Mouse (Mus musculus) hindbrain, embryonic 15.5 days (tissue): ENCODE data around the gene Ovol3. TPM values are rescaled to one million over a fixed set of nuclear protein-coding genes. Genes with fewer than 3 reads are reported as not detected.
A peak's percentile ranks its signal among the peaks of the same experiment; 100 is the strongest.
"Not testable (repeated sequence)": the region's sequence is repeated elsewhere in the genome, so short reads cannot be mapped to it uniquely, and the experiment has no call there.

Experiments
- ATAC-seq: fragments of 200-750 bp; cut with Nextera tagmentation; 2 replicates; pipeline ENCODE4 v1.8.0; 2017; ENCODE audit warnings: low read depth, moderate number of reproducible peaks, moderate TSS enrichment; ENCODE audit not compliant: low FRiP score
- H3K27ac ChIP-seq: fragments of 300-500 bp; sonication (generic); replicated peaks from 2 replicates; pipeline ENCODE4 v1.5.1; 2015; ENCODE audit warnings: mild to moderate bottlenecking, inconsistent platforms
- H3K27me3 ChIP-seq: fragments of 300-500 bp; sonication (generic); 2 replicates; pipeline ENCODE4 v1.6.1; 2015; ENCODE audit warnings: control low read depth, inconsistent platforms
- H3K36me3 ChIP-seq: fragments of 300-500 bp; sonication (generic); 2 replicates; pipeline ENCODE4 v1.6.1; 2015; ENCODE audit warnings: control low read depth, inconsistent platforms
- H3K4me1 ChIP-seq: fragments of 300-500 bp; sonication (generic); replicated peaks from 2 replicates; pipeline ENCODE4 v1.6.1; 2015; ENCODE audit warnings: control low read depth, inconsistent platforms
- H3K4me2 ChIP-seq: fragments of 300-500 bp; sonication (generic); 2 replicates; pipeline ENCODE4 v1.6.1; 2015; ENCODE audit warnings: moderate library complexity, mild to moderate bottlenecking, inconsistent platforms
- H3K4me3 ChIP-seq: fragments of 300-500 bp; sonication (generic); 2 replicates; pipeline ENCODE4 v1.5.1; 2015; ENCODE audit warnings: mild to moderate bottlenecking, inconsistent platforms
- H3K9ac ChIP-seq: fragments of 300-500 bp; sonication (generic); 2 replicates; pipeline ENCODE4 v1.6.1; 2015; ENCODE audit warnings: inconsistent platforms
- H3K9me3 ChIP-seq: fragments of 300-500 bp; sonication (generic); 2 replicates; pipeline ENCODE4 v1.6.1; 2016; ENCODE audit warnings: control low read depth, inconsistent platforms
- WGBS: fragments of 180-500 bp; shearing (Covaris S2); methylation state at CpG from one replicate; pipeline ENCODE4 v1.1.7; 2015; 5-methylcytosine and 5-hydroxymethylcytosine counted together
- polyA plus RNA-seq: library from polyadenylated mRNA; unstranded; fragments of >200 nt; fragmentation: Nextera tagmentation; extraction: Ambion mirVana; gene quantifications from 2 replicates; pipeline ENCODE4 v1.2.1, GENCODE M21; 2015

Gene Ovol3
- polyA plus RNA-seq, 1 experiment from 2014 or later: not detected

DNA sequence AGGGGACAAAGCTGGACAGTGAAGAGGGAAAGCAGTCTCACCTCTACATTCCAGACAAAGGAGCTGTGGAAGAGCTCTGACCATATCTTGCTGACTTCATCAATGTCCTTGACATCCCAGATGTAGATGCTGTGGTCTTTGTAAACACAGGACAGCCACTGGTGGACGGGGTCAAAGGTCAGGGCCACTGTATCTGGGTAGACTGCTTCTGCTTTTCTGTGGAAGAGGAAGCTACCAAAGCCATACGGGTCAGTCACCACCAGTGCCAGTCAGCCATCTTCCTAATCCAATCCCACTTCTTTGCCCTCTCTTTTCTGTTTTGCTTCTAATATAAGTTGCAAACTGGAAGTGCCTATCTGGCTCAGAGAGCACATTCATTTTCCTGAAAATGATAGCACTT is 29.5 kb upstream of the Ovol3 start:
- no peaks in the 10 kb centered on the region for H3K27me3 ChIP-seq
- H3K4me2 ChIP-seq: no peak overlapping the region
- WGBS: 80% methylated on average over 2 of the region's 2 CpGs
- no peak for ATAC-seq
- no peak overlapping the region for H3K4me3 ChIP-seq
- H3K27ac ChIP-seq: no peak overlapping the region
- H3K9me3 ChIP-seq: no peaks in the 10 kb centered on the region
- H3K9ac ChIP-seq: no peak overlapping the region
- H3K36me3 ChIP-seq: no peaks in the 10 kb centered on the region
- H3K4me1 ChIP-seq: no peaks in the 10 kb centered on the region

DNA sequence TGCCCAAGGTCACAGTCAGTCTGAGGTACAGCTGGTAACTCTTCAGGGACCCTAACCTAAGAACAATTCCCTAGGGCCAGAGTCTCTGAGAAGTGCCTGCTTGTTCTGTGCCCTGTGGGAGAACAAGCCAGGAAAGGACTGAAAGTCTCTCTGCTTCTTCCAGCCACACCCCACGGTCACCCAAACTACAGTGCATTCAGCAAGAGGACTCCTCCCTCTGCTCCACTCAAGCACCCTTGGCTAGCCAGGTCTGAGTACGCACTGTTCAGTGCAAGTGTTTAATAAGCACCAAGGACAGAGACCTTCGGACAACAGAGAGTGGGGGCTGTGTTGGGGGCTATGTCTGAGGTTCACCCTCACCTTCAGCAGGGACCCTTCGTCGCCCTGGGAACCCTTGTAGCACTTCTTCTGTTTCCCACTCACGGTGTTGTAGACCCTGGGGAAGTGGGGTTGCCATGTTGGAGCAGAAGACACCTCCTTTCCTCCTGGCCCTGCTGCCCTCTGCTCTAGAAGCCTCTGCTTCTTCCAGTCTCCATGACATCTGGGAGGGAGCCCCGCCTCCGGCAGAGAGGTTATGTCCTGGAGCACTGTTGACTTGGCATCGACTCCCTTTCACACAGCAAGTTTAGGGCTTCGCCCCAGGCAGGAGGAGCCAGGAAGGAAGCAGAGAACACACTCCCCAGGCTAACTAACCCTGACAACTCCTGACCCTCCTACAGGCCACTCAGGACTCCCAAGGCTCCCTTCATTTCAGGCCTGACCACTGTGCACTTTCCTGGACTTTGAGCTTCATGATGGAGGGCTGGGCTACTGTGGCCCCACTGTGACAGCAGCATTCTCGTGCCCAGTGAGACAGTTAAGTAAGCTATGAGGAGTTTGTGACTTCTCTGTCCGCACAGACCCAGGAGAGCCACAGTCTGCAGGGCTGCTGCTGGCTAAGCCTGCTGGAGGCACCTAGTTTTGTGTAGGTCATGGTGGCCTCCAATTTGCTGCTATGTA is 16.7 kb upstream of the Ovol3 start:
- no peak overlapping the region for H3K4me2 ChIP-seq
- WGBS: 89% methylated on average over 12 of the region's 12 CpGs
- no peak for ATAC-seq
- H3K36me3 ChIP-seq: no peaks in the 10 kb centered on the region
- no peaks in the 10 kb centered on the region for H3K9me3 ChIP-seq
- H3K27me3 ChIP-seq: no peaks in the 10 kb centered on the region
- no peaks in the 10 kb centered on the region for H3K4me1 ChIP-seq
- no peak overlapping the region for H3K27ac ChIP-seq
- no peak overlapping the region for H3K9ac ChIP-seq
- no peak overlapping the region for H3K4me3 ChIP-seq

DNA sequence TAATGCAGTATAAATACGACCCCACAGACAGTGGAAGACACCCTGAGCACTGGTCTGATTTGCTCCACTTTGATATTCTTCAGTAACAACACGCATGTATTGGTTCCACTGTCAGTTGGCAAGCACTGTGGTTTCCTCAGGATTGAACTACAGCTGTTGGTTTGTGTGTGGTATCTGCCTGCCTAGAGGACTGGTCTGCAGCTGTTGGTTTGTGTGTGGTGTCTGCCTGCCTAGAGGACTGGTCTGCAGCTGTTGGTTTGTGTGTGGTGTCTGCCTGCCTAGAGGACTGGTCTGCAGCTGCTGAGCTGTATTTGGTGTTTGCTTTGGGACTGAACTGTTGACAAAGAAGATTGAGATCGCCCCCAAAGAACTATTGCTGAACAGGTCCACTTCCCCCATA is 1.8 kb upstream of the Ovol3 start:
- not testable (repeated sequence) for ATAC-seq, H3K27me3 ChIP-seq, H3K9ac ChIP-seq, H3K9me3 ChIP-seq, H3K36me3 ChIP-seq, H3K4me2 ChIP-seq, H3K27ac ChIP-seq, H3K4me3 ChIP-seq
- H3K4me1 ChIP-seq: peaks cover 12% of the 10 kb centered on the region
- WGBS: 91% methylated on average over 3 of the region's 3 CpGs

DNA sequence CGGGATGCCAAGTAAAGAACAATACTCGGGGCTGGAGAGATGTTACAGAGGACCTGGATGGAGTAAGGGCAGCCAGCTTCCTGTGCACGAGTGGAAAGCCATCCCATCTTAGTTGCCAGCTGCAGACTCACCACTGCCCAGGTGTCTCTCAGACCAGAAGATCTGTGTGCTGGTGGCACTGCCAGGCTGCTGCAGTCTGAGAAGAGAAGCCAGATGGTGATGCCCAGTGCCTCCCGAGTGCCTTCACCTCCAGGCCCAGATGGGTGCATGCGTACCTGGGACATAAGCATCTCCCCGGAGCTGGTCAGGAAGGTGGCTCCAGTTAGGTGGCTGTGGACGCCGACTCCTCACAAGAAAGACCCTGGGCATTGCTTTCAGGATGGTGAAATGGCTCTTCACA is 434 bp downstream of the Ovol3 start:
- peaks cover 21% of the 10 kb centered on the region for H3K4me1 ChIP-seq
- peaks cover 10% of the 10 kb centered on the region; the same call in 1 of the 2 replicates for H3K36me3 ChIP-seq
- no peaks in the 10 kb centered on the region for H3K9me3 ChIP-seq
- H3K9ac ChIP-seq: no peak overlapping the region
- H3K27ac ChIP-seq: no peak overlapping the region
- 94% methylated on average over 8 of the region's 8 CpGs for whole genome bisulfite sequencing
- no peak overlapping the region for H3K4me2 ChIP-seq
- ATAC-seq: no peak
- H3K27me3 ChIP-seq: no peaks in the 10 kb centered on the region
- H3K4me3 ChIP-seq: no peak overlapping the region

DNA sequence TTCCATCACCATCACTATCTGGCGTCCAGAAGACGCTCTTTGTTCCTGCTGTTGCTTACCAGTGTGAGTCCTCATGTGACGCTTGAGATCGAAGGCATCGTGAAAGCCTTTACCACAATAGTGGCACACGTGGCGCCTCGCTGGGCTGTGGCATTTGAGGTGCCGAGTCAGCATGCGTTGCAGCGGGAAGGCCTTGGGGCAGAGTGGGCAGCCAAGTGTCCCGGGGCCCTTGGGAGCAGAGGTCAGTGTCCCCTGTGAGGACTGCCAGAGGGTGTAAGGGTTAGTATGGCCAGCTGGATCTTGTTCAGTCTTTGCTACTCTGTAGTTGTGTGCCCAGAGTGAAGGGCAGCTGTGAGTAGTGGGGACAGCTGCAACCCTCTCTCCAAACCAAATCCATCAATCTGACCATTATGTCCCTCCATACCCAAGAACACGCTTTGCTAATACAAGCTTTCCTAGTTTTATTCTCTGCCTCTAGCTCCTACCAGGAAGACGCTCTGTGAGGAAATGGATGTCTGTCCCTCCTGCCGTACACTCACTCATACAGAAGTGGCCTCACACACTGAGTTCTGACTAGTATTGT is 1.2 kb downstream of the Ovol3 start:
- 92% methylated on average over 15 of the region's 15 CpGs for WGBS
- no peak overlapping the region for H3K9ac ChIP-seq
- ATAC-seq: no peak
- H3K27me3 ChIP-seq: no peaks in the 10 kb centered on the region
- H3K4me3 ChIP-seq: no peak overlapping the region
- H3K4me2 ChIP-seq: no peak overlapping the region
- H3K27ac ChIP-seq: no peak overlapping the region
- peaks cover 13% of the 10 kb centered on the region; the same call in 1 of the 2 replicates for H3K36me3 ChIP-seq
- H3K9me3 ChIP-seq: no peaks in the 10 kb centered on the region
- peaks cover 21% of the 10 kb centered on the region for H3K4me1 ChIP-seq

DNA sequence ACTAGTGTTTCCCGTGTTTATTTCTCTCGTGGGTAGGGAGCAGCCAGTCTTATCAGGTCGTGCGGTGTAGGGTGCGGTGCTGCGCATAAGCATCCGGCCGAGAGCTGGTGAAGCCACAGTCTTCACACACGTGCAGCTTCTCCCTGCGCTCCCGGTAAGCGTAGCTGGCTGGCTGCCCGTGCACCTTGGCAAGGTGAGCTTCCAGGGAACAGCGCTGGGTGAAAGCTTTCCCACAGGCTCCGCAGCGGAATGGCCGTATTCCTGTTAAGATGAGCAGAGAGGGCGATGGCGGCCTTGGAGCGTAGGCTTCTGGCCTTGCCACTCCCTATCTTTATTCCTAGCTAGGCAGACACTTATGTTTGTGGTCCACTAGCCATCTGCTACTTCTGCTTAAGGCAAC is 2.1 kb downstream of the Ovol3 start:
- Histone ChIP-seq H3K27ac (no peak overlapping the region), H3K9ac (no peak overlapping the region), H3K9me3 (no peaks in the 10 kb centered on the region), H3K4me2 (peak overlapping the region; percentile 67), H3K4me1 (peaks cover 21% of the 10 kb centered on the region), H3K27me3 (no peaks in the 10 kb centered on the region), H3K4me3 (peak overlapping the region; percentile 61), H3K36me3 (peaks cover 18% of the 10 kb centered on the region; the same call in 1 of the 2 replicates)
- WGBS: 88% methylated on average over 20 of the region's 20 CpGs
- no peak for ATAC-seq

DNA sequence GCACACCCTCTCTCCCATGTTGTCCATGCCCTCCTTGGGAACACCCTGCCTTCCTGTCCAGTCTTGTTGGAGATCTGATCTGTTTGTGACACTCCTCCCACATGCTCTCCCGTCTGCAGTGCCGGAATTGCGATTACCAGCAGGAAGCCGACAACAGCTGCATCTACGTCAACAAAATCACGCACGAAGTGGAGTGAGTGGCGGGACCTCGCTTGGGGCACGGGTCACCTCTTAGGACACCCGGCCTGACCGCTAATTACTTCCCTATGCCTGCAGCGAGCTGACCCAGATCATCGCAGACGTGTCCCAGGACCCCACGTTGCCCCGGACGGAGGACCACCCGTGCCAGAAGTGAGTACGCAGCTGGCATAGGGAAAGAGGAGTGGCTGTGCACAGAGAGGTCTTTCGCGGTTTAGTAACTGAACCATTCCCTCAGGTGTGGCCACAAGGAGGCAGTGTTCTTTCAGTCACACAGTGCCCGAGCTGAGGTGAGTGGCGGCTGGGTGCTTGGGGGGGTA is 2.8 kb downstream of the Ovol3 start:
- peaks cover 25% of the 10 kb centered on the region; the same call in 1 of the 2 replicates for H3K36me3 ChIP-seq
- peak overlapping the region; percentile 67 for H3K4me2 ChIP-seq
- H3K4me3 ChIP-seq: peak overlapping the region; percentile 61
- no peaks in the 10 kb centered on the region for H3K27me3 ChIP-seq
- peak overlapping the region; percentile 99 for H3K27ac ChIP-seq
- no peaks in the 10 kb centered on the region for H3K9me3 ChIP-seq
- WGBS: 6% methylated on average over 24 of the region's 24 CpGs
- peak overlapping the region; percentile 77 for H3K9ac ChIP-seq
- H3K4me1 ChIP-seq: peaks cover 21% of the 10 kb centered on the region
- ATAC-seq: peak; percentile 19; the same call in 1 of the 2 replicates

DNA sequence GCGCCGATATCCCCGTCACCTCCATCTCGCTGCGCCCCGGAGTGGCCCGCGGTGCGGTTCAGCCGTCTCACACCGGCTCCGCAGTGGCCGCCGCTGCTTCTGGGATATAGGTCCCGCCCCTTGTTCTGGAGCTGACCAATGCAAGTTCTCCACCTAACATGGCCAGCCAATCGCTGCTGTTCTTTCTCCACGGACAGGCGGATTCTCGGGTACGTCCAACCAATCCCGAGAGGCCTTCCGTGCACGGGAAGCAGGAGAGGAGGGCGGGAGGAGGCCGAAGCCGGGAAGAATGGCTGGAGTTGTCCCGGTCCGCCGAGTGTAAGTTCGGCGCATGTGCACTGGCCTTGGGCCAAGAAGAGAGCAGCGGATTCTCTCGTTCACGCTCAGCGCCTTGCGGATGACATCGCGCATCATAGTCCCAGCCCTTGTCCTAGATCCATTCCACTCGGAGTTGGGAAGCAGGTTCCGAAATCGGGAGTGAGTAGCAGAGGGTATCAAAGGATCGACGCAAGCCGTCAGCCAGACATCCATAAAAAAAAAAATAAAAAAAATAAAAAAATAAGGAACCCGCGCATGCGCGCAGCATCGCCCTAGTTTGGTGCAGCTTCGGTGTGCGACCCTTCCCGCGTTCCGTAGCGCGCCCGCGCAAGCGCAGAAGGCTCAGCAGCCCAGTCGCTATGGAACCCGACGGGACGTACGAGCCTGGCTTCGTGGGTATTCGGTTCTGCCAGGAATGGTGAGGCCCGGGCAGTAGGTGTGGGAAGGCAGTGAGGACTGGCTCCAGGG is 3.7 kb downstream of the Ovol3 start, which contains the start of the genes Polr2i and Tbcb:
Gene Polr2i, plus strand, starts transcription at position 280 of the 786 bp plus-strand sequence.
Gene Tbcb, minus strand, starts transcription at position 604 of the 786 bp plus-strand sequence.
- Histone ChIP-seq H3K4me2 (peak within 1 kb of the TSS; percentile 67), H3K9ac (peak within 1 kb of the TSS; percentile 77), H3K36me3 (peaks cover 29% of the 10 kb centered on the region), H3K27ac (peak within 1 kb of the TSS; percentile 99), H3K9me3 (no peaks in the 10 kb centered on the region), H3K4me3 (peak within 1 kb of the TSS; percentile 61), H3K4me1 (peaks cover 21% of the 10 kb centered on the region), H3K27me3 (no peaks in the 10 kb centered on the region)
- peak; percentile 97 for ATAC-seq
- WGBS: under 1% methylated on average over 67 of the region's 67 CpGs

DNA sequence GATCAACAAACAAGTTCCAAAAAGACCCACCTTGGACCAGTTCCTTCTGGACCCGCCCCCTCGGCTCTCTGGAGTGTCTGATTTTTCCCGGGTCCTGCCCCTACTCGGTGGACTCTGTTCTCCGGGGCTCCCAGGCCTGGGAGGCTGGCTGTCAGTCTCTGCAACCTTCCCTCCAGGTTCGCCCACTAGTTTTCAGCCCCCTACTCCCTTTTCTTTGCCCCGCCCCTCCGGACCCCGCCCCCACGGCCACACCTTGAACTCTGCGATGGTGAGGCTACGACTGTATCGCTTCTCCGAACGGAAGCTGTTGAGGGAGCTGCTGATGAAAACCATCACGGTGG is 4.2 kb downstream of the Ovol3 start:
- ATAC-seq: peak; percentile 40
- WGBS: under 1% methylated on average over 16 of the region's 16 CpGs
- H3K27me3 ChIP-seq: no peaks in the 10 kb centered on the region

DNA sequence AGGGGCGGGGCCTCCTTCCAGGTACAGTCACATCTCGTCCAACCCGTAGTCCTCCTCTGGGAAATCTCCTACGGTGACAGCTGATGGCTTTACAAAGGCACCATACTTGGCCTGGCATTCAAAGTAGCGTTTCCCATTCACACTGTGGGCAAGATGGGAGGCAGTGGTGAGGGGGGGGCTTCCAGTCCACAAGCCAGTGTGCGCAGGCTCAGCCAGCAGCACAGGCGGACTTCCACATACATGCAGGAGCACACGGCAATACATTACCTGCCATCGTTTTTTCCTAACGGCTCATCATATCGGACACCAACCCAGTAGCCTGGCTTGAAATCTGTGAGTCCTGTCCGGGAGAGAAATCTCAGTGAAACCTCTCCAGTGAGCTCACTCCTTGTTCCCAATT is 11.3 kb downstream of the Ovol3 start:
- Histone ChIP-seq H3K4me1 (peaks cover 9% of the 10 kb centered on the region), H3K4me2 (no peak overlapping the region), H3K27me3 (no peaks in the 10 kb centered on the region), H3K9me3 (no peaks in the 10 kb centered on the region), H3K36me3 (peaks cover 54% of the 10 kb centered on the region), H3K4me3 (no peak overlapping the region), H3K27ac (no peak overlapping the region), H3K9ac (no peak overlapping the region)
- ATAC-seq: no peak
- 93% methylated on average over 12 of the region's 12 CpGs for WGBS

More for the DNA sequence above, 4.2 kb downstream of the Ovol3 start:
- Histone ChIP-seq H3K4me2 (peak overlapping the region; percentile 67), H3K4me1 (peaks cover 21% of the 10 kb centered on the region), H3K9ac (peak overlapping the region; percentile 77), H3K9me3 (no peaks in the 10 kb centered on the region), H3K27ac (peak overlapping the region; percentile 99), H3K36me3 (peaks cover 34% of the 10 kb centered on the region), H3K4me3 (peak overlapping the region; percentile 61)

DNA sequence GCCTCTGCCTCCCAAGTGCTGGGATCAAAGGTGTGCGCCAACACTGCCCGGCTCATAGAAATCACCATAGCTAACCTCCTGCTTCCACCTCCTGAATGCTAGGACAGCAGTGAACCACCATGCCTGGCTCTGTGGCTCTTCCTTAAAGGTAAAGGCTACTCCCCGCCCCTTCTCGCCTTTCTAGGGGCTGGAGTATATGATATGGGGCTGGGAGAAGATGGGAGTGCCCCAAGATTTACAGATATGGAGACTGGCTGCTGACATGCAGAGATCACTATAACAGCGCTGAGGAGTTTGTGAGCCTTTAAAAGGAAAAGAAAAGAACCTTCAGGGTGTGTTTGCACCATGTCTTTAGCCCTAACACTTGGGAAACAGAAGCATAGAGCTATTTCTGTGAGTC is 13.3 kb downstream of the Ovol3 start:
- H3K9ac ChIP-seq: no peak overlapping the region
- 97% methylated on average over 5 of the region's 5 CpGs for WGBS
- no peak overlapping the region for H3K4me2 ChIP-seq
- no peak overlapping the region for H3K27ac ChIP-seq
- H3K36me3 ChIP-seq: peaks cover 43% of the 10 kb centered on the region
- H3K27me3 ChIP-seq: no peaks in the 10 kb centered on the region
- no peak for ATAC-seq
- no peaks in the 10 kb centered on the region for H3K9me3 ChIP-seq
- H3K4me3 ChIP-seq: no peak overlapping the region
- H3K4me1 ChIP-seq: peaks cover 12% of the 10 kb centered on the region
